Mouse (Mus musculus): Measurements from ENCODE around the gene Smpd1. TPM values are rescaled to one million over a fixed set of nuclear protein-coding genes. Genes with fewer than 3 reads are reported as not detected.

Gene Smpd1
- total and polyA plus RNA-seq, 2 experiments from 2014 or later, result 85.3 to 159 TPM

- Histone ChIP-seq H3K9ac (replicated peaks; ENCODE audit: low read depth, low read length) (0 out of 2 replicates have a peak overlapping the region, but pooled peaks have one; percentile 28), H3K4me3 (ENCODE audit: low read depth, low read length) (peak overlapping the region; percentile 62), H3K4me1 (ENCODE audit: control insufficient read depth, insufficient read depth) (peaks cover 22% of the 10 kb centered on the region), H3K27me3 (ENCODE audit: control insufficient read depth, insufficient read depth, low read length) (no peaks in the 10 kb centered on the region), H3K4me2 (ENCODE audit: low read depth, low read length) (peak overlapping the region; percentile 73), H3K9me3 (replicated peaks; ENCODE audit: control insufficient read depth, low read length) (no peaks in the 10 kb centered on the region), H3K36me3 (replicated peaks; ENCODE audit: control insufficient read depth, insufficient read depth, low read length) (peaks cover 20% of the 10 kb centered on the region), H3K27ac (ENCODE audit: low read depth) (peak overlapping the region; percentile 46; the same call in 1 of the 2 replicates)
- ATAC-seq (ENCODE audit: insufficient read depth, low read depth) (0 out of 2 replicates have a peak, but pooled peaks have one; percentile 2), DNase-seq (ENCODE audit: low spot score) (no peak)
- WGBS, result 36% methylated on average over 26 of the region's 27 CpGs
- TF ChIP-seq EP300 (IDR thresholded peaks at IDR 0.05; ENCODE audit: low read depth) (no peak), CTCF (IDR thresholded peaks at IDR 0.05; ENCODE audit: low read depth) (no peak)
Measured at GRCm38 (mm10) chr7:105553456-105554211, 526 bp upstream of the Smpd1 start.

DNA sequence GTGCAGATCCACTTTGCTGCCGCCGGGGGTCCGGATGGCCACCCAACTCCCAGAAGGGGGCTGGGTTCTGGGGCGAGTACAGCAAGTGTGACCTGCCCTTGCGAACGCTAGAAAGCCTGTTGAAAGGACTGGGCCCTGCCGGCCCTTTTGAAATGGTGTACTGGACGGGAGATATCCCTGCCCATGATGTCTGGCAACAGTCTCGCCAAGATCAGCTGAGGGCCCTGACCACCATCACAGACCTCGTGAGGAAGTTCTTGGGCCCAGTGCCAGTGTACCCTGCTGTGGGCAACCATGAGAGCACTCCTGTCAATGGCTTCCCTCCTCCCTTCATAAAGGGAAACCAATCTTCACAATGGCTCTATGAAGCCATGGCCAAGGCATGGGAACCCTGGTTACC is 1.4 kb downstream of the Smpd1 start:
- Histone ChIP-seq H3K9ac (replicated peaks; ENCODE audit: low read depth, low read length) (no peak overlapping the region), H3K36me3 (replicated peaks; ENCODE audit: control insufficient read depth, insufficient read depth, low read length) (peaks cover 27% of the 10 kb centered on the region)
- 76% methylated on average over 10 of the region's 10 CpGs for WGBS

GRCm38 (mm10) chr7:105556406-105556805 is 2.2 kb downstream of the Smpd1 start:
- no peak overlapping the region for H3K4me3 ChIP-seq (ENCODE audit: low read depth, low read length)
- DNase-seq (ENCODE audit: low spot score) (no peak), ATAC-seq (ENCODE audit: insufficient read depth, low read depth) (no peak)
- 0 out of 2 replicates have a peak overlapping the region, but pooled peaks have one; percentile 7 for H3K27ac ChIP-seq (ENCODE audit: low read depth)
- H3K36me3 ChIP-seq (replicated peaks; ENCODE audit: control insufficient read depth, insufficient read depth, low read length), result peaks cover 27% of the 10 kb centered on the region
- H3K27me3 ChIP-seq (ENCODE audit: control insufficient read depth, insufficient read depth, low read length), result no peaks in the 10 kb centered on the region
- 79% methylated on average over 8 of the region's 8 CpGs for WGBS
- no peaks in the 10 kb centered on the region for H3K9me3 ChIP-seq (replicated peaks; ENCODE audit: control insufficient read depth, low read length)
- TF ChIP-seq CTCF (IDR thresholded peaks at IDR 0.05; ENCODE audit: low read depth), result no peak
- no peak for TF ChIP-seq EP300 (IDR thresholded peaks at IDR 0.05; ENCODE audit: low read depth)
- peak overlapping the region; percentile 22; the same call in 1 of the 2 replicates for H3K9ac ChIP-seq (replicated peaks; ENCODE audit: low read depth, low read length)
- H3K4me1 ChIP-seq (ENCODE audit: control insufficient read depth, insufficient read depth), result peaks cover 22% of the 10 kb centered on the region
- no peak overlapping the region for H3K4me2 ChIP-seq (ENCODE audit: low read depth, low read length)

More for the DNA sequence above, 1.4 kb downstream of the Smpd1 start:
- peak overlapping the region; percentile 73 for H3K4me2 ChIP-seq (ENCODE audit: low read depth, low read length)
- no peak for DNase-seq (ENCODE audit: low spot score)
- no peaks in the 10 kb centered on the region for H3K27me3 ChIP-seq (ENCODE audit: control insufficient read depth, insufficient read depth, low read length)
- peak overlapping the region; percentile 62 for H3K4me3 ChIP-seq (ENCODE audit: low read depth, low read length)
- no peak for ATAC-seq (ENCODE audit: insufficient read depth, low read depth)
- no peaks in the 10 kb centered on the region for H3K9me3 ChIP-seq (replicated peaks; ENCODE audit: control insufficient read depth, low read length)
- no peak overlapping the region; the same call in 1 of the 2 replicates for H3K27ac ChIP-seq (ENCODE audit: low read depth)
- no peak for TF ChIP-seq CTCF (IDR thresholded peaks at IDR 0.05; ENCODE audit: low read depth)
- TF ChIP-seq EP300 (IDR thresholded peaks at IDR 0.05; ENCODE audit: low read depth), result no peak
- peaks cover 22% of the 10 kb centered on the region for H3K4me1 ChIP-seq (ENCODE audit: control insufficient read depth, insufficient read depth)

DNA sequence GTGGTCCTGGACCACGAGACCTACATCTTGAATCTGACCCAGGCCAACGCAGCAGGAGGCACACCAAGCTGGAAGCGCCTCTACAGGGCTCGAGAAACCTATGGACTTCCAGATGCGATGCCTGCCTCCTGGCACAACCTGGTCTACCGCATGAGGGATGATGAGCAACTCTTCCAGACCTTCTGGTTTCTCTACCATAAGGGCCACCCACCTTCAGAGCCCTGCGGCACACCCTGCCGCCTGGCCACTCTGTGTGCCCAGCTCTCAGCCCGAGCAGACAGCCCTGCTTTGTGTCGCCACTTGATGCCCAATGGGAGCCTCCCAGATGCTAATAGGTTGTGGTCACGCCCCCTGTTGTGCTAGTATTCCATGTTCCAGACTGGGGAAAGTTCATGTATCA is 3.5 kb downstream of the Smpd1 start:
- Histone ChIP-seq H3K4me1 (ENCODE audit: control insufficient read depth, insufficient read depth) (peaks cover 22% of the 10 kb centered on the region), H3K4me2 (ENCODE audit: low read depth, low read length) (no peak overlapping the region), H3K36me3 (replicated peaks; ENCODE audit: control insufficient read depth, insufficient read depth, low read length) (peaks cover 27% of the 10 kb centered on the region), H3K27ac (ENCODE audit: low read depth) (no peak overlapping the region), H3K9me3 (replicated peaks; ENCODE audit: control insufficient read depth, low read length) (no peaks in the 10 kb centered on the region), H3K27me3 (ENCODE audit: control insufficient read depth, insufficient read depth, low read length) (no peaks in the 10 kb centered on the region), H3K9ac (replicated peaks; ENCODE audit: low read depth, low read length) (no peak overlapping the region), H3K4me3 (ENCODE audit: low read depth, low read length) (no peak overlapping the region)
- no peak for DNase-seq (ENCODE audit: low spot score)
- no peak for TF ChIP-seq CTCF (IDR thresholded peaks at IDR 0.05; ENCODE audit: low read depth)
- TF ChIP-seq EP300 (IDR thresholded peaks at IDR 0.05; ENCODE audit: low read depth), result no peak
- ATAC-seq (ENCODE audit: insufficient read depth, low read depth), result no peak
- 83% methylated on average over 11 of the region's 11 CpGs for WGBS

- Histone ChIP-seq H3K36me3 (replicated peaks; ENCODE audit: control insufficient read depth, insufficient read depth, low read length) (peaks cover 32% of the 10 kb centered on the region), H3K9me3 (replicated peaks; ENCODE audit: control insufficient read depth, low read length) (no peaks in the 10 kb centered on the region)
- WGBS, result 92% methylated on average over 9 of the region's 9 CpGs
Measured at GRCm38 (mm10) chr7:105559016-105559415, 4.9 kb downstream of the Smpd1 start.

More at GRCm38 (mm10) chr7:105559016-105559415, 4.9 kb downstream of the Smpd1 start:
- H3K9ac ChIP-seq (replicated peaks; ENCODE audit: low read depth, low read length), result no peak overlapping the region
- H3K27ac ChIP-seq (ENCODE audit: low read depth), result no peak overlapping the region
- ATAC-seq (ENCODE audit: insufficient read depth, low read depth) (no peak), DNase-seq (ENCODE audit: low spot score) (no peak)
- peaks cover 16% of the 10 kb centered on the region for H3K4me1 ChIP-seq (ENCODE audit: control insufficient read depth, insufficient read depth)
- H3K4me2 ChIP-seq (ENCODE audit: low read depth, low read length), result no peak overlapping the region
- TF ChIP-seq EP300 (IDR thresholded peaks at IDR 0.05; ENCODE audit: low read depth) (no peak), CTCF (IDR thresholded peaks at IDR 0.05; ENCODE audit: low read depth) (no peak)
- H3K4me3 ChIP-seq (ENCODE audit: low read depth, low read length), result no peak overlapping the region
- no peaks in the 10 kb centered on the region for H3K27me3 ChIP-seq (ENCODE audit: control insufficient read depth, insufficient read depth, low read length)

Measured in heart, postnatal 0 days (tissue).